Mouse (Mus musculus) adrenal gland, postnatal 14 days (tissue): Measurements from ENCODE around the gene Klrb1b. TPM values are rescaled to one million over a fixed set of nuclear protein-coding genes. Genes with fewer than 3 reads are reported as not detected.
"Not testable (repeated sequence)": the region's sequence is repeated elsewhere in the genome, so short reads cannot be mapped to it uniquely, and the experiment has no call there.

Source experiments
- DNase-seq: peaks from one replicate; pipeline ENCODE4 v3.0.0; 2021; ENCODE audit warnings: mixed read lengths
- total RNA-seq: library from RNA; stranded (reverse); gene quantifications from 2 replicates; pipeline ENCODE4 v1.2.3, GENCODE M21; 2021

The Klrb1b gene
- total RNA-seq, 1 experiment from 2014 or later = not detected

- no peak for DNase-seq
These were observed 15.4 kb upstream of the Klrb1b start for GRCm38 (mm10) chr6:128841327-128842089.

GRCm38 (mm10) chr6:128840669-128841068 is 14.5 kb upstream of the Klrb1b start:
- DNase-seq = not testable (repeated sequence)

GRCm38 (mm10) chr6:128839921-128840320 is 13.8 kb upstream of the Klrb1b start:
- no peak for DNase-seq

GRCm38 (mm10) chr6:128839266-128839771 is 13.2 kb upstream of the Klrb1b start:
- DNase-seq = peak; percentile 91

DNA sequence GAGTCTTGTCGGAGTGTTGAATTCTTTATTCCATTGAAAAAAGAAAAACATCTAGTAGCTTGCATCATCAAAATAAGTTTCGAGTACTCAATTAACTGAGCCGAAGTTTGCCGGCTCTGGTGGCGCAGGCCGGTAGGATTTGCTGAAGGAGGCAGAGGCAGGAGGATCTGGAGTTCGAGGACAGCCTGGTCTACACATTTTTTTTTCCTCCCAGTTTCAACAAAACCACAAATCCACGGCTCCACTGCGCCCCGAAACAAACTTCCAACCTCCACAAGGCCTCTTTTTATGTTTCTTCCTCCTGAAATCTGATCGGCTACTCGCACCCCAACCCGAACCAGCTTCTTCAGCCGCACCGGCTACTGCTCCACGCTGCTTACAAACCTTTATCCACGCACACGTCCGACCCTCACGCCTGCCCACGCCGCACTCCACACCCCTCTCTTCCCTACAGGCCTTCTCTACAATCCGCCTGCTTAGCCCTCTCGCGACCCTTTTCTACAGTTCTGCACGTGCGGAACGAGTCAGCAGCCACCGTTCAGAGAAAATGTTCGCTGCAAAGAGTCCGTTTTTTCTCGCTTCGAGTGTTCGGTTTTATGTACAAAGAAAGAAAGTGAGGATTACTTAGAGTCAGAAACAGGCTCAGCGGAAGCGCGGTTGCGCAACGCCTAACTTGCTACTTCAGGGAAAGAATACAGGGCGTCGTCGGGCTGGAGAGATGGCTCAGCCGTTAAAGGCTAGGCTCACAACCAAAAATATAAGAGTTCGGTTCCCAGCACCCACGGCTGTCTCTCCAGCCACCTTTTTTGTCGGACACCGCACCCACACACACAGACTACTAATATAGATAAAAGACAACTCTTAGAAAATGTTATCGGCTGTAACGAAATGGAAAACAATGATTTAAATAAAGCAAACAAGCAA is 12.5 kb upstream of the Klrb1b start:
- peak; percentile 91 for DNase-seq

DNA sequence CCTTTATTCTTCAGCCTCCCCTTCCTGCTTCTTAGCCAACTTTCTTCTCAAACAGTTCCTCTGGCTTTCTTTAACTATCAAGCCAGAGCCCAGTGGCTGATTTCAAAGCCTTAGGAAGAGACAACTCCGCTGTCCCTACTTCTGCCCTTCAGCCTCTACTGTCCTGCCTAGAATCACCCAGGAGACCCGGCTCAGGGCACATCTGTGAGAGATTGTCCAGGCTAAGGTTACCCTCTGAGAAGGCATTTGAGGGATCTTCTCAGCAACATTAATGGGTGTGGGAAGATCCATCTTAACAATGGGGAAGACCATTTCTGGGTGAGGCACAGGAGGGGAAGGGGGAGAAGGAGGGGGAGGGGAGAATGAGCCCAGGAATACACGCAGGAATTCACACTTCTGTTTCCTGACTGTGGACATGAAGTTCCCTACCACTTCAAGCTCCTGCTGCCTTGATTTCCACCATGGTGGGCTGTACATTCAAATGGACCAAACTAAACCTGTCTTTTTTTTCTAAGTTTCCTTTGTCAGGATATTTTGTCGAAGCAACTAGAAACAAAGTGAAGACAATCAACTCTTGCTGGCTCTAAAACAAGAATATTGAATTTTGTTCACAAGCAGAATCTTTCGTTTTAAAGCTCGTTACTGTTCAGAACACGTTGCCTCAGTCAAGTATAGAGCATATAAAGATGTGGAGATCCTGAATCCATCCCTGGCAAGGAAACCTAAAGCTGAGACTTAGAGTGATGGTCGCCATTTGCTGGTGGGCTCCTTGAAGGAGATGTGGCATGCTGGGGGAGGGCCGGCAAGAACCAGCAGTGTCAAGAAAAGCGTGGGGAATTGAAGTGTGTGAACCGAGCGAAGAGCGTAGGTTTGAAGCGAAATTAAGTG is 11.6 kb upstream of the Klrb1b start:
- no peak for DNase-seq

DNA sequence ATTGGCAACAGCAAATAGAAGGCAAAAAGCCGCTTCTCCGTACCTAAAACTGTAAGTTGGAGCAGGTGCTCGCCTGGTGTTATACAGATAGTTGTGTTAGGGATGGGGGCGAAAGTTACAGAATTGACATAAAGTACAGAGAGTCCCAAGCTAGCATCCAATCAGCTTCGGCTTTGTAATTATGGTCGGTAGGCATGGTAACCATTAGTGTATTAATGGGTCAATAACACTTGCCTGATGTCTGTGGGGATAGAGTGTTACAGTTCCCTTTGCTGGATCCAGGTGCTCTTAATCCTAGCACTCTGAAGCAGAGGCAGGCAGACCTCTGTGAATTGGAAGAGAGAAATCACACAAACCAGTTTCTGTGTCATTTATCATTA is 10.8 kb upstream of the Klrb1b start:
- no peak for DNase-seq

DNA sequence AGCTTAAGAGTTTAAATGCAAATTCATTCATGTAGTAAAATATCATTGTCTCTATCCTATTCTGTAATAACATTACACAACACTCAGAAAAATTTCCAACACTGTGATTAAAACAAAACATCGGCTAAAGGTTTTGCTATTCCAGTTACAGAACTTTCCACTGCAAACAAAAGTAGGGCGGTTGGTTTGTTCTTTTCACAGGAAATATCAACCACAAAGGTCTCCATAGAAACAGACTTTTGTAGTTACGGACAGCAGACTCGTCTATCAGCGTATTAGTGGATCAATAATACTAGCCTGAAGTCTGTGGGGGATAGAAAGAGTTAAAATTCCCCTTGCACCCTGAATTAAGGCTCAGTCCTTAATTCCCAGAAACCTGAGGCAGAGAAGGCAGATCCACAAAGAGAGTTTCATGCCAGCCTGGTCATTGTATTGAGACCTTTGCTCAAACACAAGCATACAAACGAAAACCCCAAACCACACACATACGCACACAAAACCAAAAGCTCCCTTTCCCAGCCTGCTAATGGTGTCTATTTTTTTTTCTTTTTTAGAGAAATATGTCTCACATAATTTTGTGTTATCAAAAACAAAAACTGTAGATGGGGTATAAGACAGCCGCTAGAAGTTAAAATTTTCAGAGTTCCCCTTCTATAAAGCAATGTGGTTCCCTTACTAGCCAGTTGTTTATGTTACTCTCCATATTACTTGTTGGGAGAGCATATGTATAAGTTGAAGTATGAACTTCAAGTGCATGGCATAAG is 10.2 kb upstream of the Klrb1b start:
- no peak for DNase-seq

GRCm38 (mm10) chr6:128835571-128835970 is 9.4 kb upstream of the Klrb1b start:
- no peak for DNase-seq

GRCm38 (mm10) chr6:128833046-128833445 is 6.9 kb upstream of the Klrb1b start:
- no peak for DNase-seq

GRCm38 (mm10) chr6:128829837-128830236 is 3.7 kb upstream of the Klrb1b start:
- no peak for DNase-seq

DNA sequence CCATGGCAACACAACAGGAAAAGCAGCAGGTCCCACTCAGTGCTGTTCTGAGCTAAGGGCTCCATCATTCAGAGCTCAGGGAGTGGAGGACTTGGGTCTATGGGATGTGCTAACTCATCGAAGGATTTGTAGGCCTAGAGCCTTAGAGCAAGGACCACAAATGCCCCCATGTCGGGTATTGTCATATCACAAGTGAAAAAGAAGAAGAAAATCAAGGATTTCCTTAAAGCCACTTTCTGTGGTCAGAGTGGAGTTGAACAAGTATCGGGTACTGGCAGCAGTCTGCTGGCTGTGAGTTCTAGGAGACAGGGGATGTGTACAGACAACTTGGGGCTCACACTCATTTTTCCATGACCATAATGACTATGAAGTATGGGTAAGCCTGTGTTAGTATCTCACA is 650 bp upstream of the Klrb1b start:
- no peak for DNase-seq

GRCm38 (mm10) chr6:128818083-128818802 is 7.9 kb downstream of the Klrb1b start:
- no peak for DNase-seq

GRCm38 (mm10) chr6:128808532-128808931 is 17.6 kb downstream of the Klrb1b start:
- peak; percentile 26 for DNase-seq

- DNase-seq = no peak
These were observed 19.1 kb downstream of the Klrb1b start for GRCm38 (mm10) chr6:128807021-128807420.

DNA sequence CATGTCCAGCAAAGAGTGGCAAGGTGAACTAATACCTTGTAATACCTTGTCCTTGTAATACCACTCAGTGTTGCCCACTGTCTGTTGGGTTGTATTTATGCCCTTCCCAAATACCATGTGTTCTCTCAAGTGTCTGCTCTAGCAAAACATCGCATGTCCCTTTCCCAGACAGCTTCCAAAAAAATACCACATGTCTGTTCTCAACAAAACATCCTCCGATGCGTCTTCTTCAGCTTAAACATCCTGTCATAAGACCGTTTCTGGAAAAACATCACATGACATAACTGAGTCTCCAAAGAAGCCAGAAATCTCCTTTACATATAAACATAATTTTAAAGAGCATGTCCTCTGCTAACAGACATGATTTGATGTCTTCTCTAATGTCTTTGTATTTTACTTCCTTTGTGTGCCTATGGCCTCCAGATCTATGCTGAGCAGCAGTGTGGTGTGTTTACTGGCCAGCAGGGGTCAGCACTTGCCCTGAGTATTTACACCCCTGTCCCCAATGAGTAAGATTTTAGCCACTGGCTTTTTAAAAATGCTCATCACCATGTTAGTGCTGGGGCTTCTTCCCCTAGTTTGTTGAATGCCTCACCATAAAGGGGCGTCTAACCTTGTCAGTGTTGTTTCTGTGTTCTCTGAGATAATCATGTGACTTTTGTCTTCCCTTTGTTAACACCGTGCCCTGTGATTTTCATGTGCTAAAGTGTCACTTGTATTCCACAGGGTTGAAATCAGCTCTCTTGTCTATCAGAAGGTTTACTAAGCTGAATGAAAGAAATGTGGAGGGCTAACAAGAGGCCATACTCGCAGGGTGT is 21.1 kb downstream of the Klrb1b start:
- DNase-seq = peak; percentile 77

DNA sequence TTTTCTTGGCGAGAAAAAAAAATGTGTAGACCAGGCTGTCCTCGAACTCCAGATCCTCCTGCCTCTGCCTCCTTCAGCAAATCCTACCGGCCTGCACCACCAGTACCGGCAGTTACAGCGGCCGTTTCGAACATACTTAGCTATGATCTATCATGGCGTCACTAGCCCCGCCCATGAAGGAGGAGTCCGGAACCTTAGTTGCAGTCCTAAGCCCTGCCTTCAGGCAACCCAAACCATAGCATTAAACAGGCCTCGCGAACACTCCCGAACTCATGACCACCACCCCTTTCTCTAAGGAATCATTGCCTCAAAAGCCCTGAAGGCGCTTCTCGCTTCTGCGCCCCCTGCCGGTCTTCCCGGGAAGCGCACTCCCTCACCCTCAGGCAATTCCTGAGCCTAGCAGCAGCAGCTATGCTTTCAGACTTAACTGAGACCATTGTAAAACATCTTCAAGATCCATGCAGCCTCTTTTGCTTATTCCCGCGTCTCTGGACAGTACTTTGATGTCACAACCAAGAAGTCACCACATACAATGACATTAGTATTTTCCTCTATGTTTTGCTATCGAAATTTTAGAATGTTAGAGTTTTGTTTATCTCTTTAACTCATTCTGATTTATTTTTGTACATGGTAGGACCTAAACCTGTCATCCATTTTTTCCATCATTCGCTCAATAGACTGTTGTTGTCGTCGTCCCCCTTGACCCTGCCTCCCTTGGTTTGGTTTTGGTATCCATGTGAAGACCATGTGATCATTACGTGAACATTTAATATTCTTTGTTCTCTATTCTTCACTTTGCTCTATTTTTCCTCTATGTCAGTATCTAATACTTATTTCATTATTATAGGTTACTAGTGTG is 22.9 kb downstream of the Klrb1b start:
- peak; percentile 96 for DNase-seq

DNA sequence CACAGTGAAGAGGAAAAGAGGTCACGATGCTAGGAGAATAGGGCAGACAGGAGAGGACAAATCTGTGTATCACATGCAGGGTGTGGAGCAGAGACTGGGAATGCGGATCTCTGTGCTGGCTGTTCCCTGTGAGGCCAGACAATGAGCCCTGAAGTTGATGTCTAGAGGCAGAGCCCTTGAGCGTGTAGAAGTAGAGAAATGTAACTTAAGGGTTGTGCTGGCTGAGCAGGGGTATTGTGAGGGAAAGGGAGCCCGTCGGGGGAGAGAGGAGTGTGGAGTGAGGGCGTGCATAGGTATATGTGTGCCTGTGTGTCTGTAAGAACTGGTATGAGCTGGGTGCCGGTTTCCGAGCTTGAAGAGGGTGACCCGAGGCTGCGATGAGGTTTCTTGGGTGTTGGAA is 23.6 kb downstream of the Klrb1b start:
- DNase-seq = no peak

- not testable (repeated sequence) for DNase-seq
These were observed 25.4 kb downstream of the Klrb1b start for GRCm38 (mm10) chr6:128800696-128801095.
